Mouse (Mus musculus) thymus, adult 2 months (tissue): ENCODE results near the gene Lsp1.

Experiments used
- CTCF ChIP-seq: fragments of 200-500 bp; IDR thresholded peaks from 2 replicates; pipeline ENCODE4 v1.5.1; 2012; ENCODE audit warnings: mild to moderate bottlenecking, control low read depth, low read length, moderate library complexity, borderline replicate concordance; ENCODE audit not compliant: control insufficient read depth, poor library complexity, insufficient read depth; ENCODE audit errors: extremely low read depth
- POLR2A ChIP-seq: fragments of 200-500 bp; IDR thresholded peaks from 2 replicates; pipeline ENCODE4 v1.6.1; 2012; ENCODE audit warnings: mild to moderate bottlenecking, low read length, control low read depth, moderate library complexity; ENCODE audit not compliant: control insufficient read depth, poor library complexity, insufficient read depth; ENCODE audit errors: extremely low read depth

- no peak for TF ChIP-seq CTCF
- TF ChIP-seq POLR2A: no peak
These were observed 56.9 kb downstream of the Lsp1 start for GRCm38 (mm10) chr7:142517531-142517930.
